Comparison of ENCODE assay signal across 31 mouse cellular contexts in genomic region chr14:40988780-40989179, GRCm38 (mm10). TPM values are rescaled to one million over a fixed set of nuclear protein-coding genes. Genes with fewer than 3 reads are reported as not detected.
DNase-seq lines count a peak whose midpoint lies in the region; ATAC-seq lines count a peak whose summit lies in the region.
"Had no signal": no experiment of that assay in that cellular context is flagged by ENCODE, and none has a peak within 500 bp of the region (broad histone marks: within the 10 kb centered on the region; RNA-seq: fewer than 3 reads in every experiment).

No protein-coding gene starts in this region.

- DNase-seq in testis, postnatal 14 days (ENCODE audit: low spot score), result peak; percentile 28
- no peak for DNase-seq in testis, postnatal 10 days (ENCODE audit: low spot score)
- DNase-seq in liver, embryonic 11.5 days (ENCODE audit: low spot score), result no peak
- DNase-seq in heart, adult 18-20 months, result no peak
- no peak for DNase-seq in kidney, postnatal 4 days
- DNase-seq: adrenal gland, postnatal 36 days; cerebellum, adult 11 months; cerebellum, adult 9-10 months; cerebellum, postnatal 36 days; embryo, embryonic 11 days; forebrain, postnatal 0 days; gastrocnemius, postnatal 10 days; heart, postnatal 36 days; kidney, adult 9 months; kidney, postnatal 10 days; layer of hippocampus, adult 9-11 months; lung, postnatal 36 days; right cerebral cortex, postnatal 25 days; thymus, postnatal 4 days had no signal

- 64% methylated on average over 5 of the region's 5 CpGs for WGBS in liver, embryonic 11.5 days
- 30% methylated on average over 5 of the region's 5 CpGs for WGBS in liver, embryonic 16.5 days (ENCODE audit: insufficient replicate concordance)

- H3K27ac ChIP-seq in liver, embryonic 11.5 days (ENCODE audit: low read depth, low read length), result peak overlapping the region; percentile 19; the same call in 1 of the 2 replicates
- no peak overlapping the region for H3K27ac ChIP-seq in liver, embryonic 16.5 days (ENCODE audit: low read length)
- H3K27ac ChIP-seq: embryonic facial prominence, embryonic 12.5 days; forebrain, embryonic 10.5 days; heart, embryonic 10.5 days; heart, embryonic 15.5 days; hindbrain, embryonic 12.5 days; midbrain, embryonic 10.5 days; midbrain, embryonic 15.5 days; neural tube, embryonic 15.5 days; stomach, postnatal 0 days had no signal

- H3K4me1 ChIP-seq in liver, embryonic 11.5 days (replicated peaks; ENCODE audit: control insufficient read depth, insufficient read depth, low read length), result peaks cover 36% of the 10 kb centered on the region
- H3K4me1 ChIP-seq in liver, embryonic 16.5 days (ENCODE audit: control insufficient read depth, low read depth, low read length), result peaks cover 42% of the 10 kb centered on the region
- H3K4me1 ChIP-seq: embryonic facial prominence, embryonic 12.5 days; forebrain, embryonic 10.5 days; hindbrain, embryonic 12.5 days; midbrain, embryonic 10.5 days; midbrain, embryonic 15.5 days; neural tube, embryonic 15.5 days had no signal

- no peaks in the 10 kb centered on the region for H3K9me3 ChIP-seq in liver, embryonic 11.5 days (ENCODE audit: control insufficient read depth, low read length)
- no peaks in the 10 kb centered on the region for H3K9me3 ChIP-seq in liver, embryonic 16.5 days (replicated peaks; ENCODE audit: control insufficient read depth, low read length)
- H3K9me3 ChIP-seq: embryonic facial prominence, embryonic 12.5 days; forebrain, embryonic 10.5 days; heart, embryonic 10.5 days; heart, embryonic 15.5 days; hindbrain, embryonic 12.5 days; midbrain, embryonic 10.5 days; midbrain, embryonic 15.5 days; neural tube, embryonic 15.5 days had no signal

- H3K9ac ChIP-seq in liver, embryonic 11.5 days (ENCODE audit: low read depth, low read length), result no peak overlapping the region
- H3K9ac ChIP-seq in liver, embryonic 16.5 days (ENCODE audit: low read depth, low read length), result no peak overlapping the region
- H3K9ac ChIP-seq: embryonic facial prominence, embryonic 12.5 days; forebrain, postnatal 0 days; heart, embryonic 15.5 days; hindbrain, embryonic 12.5 days; midbrain, embryonic 15.5 days; neural tube, embryonic 15.5 days had no signal

- no peaks in the 10 kb centered on the region for H3K27me3 ChIP-seq in liver, embryonic 11.5 days (replicated peaks; ENCODE audit: control insufficient read depth, insufficient read depth, low read length)
- H3K27me3 ChIP-seq in liver, embryonic 16.5 days (ENCODE audit: control insufficient read depth, insufficient read depth, low read depth, low read length), result no peaks in the 10 kb centered on the region
- H3K27me3 ChIP-seq: embryonic facial prominence, embryonic 12.5 days; heart, embryonic 15.5 days; hindbrain, embryonic 12.5 days; midbrain, embryonic 15.5 days; neural tube, embryonic 15.5 days had no signal

- ATAC-seq in liver, embryonic 11.5 days (replicated peaks; ENCODE audit: low FRiP score), result peak; percentile 27; the same call in 1 of the 2 replicates
- ATAC-seq in liver, embryonic 16.5 days (ENCODE audit: low read depth), result peak; percentile 22
- no peak for ATAC-seq in cerebellum, adult (ENCODE audit: insufficient number of reproducible peaks, low FRiP score, low TSS enrichment)
- ATAC-seq: forebrain, postnatal 0 days; intestine, embryonic 16.5 days; midbrain, embryonic 15.5 days had no signal

- H3K36me3 ChIP-seq in liver, embryonic 11.5 days (ENCODE audit: control insufficient read depth, insufficient read depth, low read length), result no peaks in the 10 kb centered on the region
- no peaks in the 10 kb centered on the region for H3K36me3 ChIP-seq in liver, embryonic 16.5 days (ENCODE audit: control insufficient read depth, insufficient read depth)
- H3K36me3 ChIP-seq: embryonic facial prominence, embryonic 12.5 days; forebrain, embryonic 10.5 days; heart, embryonic 10.5 days; heart, embryonic 15.5 days; hindbrain, embryonic 12.5 days had no signal

- no peak overlapping the region for H3K4me3 ChIP-seq in liver, embryonic 11.5 days (ENCODE audit: low read depth, low read length)
- H3K4me3 ChIP-seq in liver, embryonic 16.5 days (ENCODE audit: low read depth, low read length), result no peak overlapping the region
- H3K4me3 ChIP-seq: embryonic facial prominence, embryonic 12.5 days; forebrain, embryonic 10.5 days; heart, embryonic 10.5 days; heart, embryonic 15.5 days; hindbrain, embryonic 12.5 days; midbrain, embryonic 10.5 days; midbrain, embryonic 15.5 days; neural tube, embryonic 15.5 days had no signal

- no peak overlapping the region; the same call in 1 of the 2 replicates for H3K4me2 ChIP-seq in liver, embryonic 11.5 days
- H3K4me2 ChIP-seq in liver, embryonic 16.5 days (ENCODE audit: low read depth, low read length), result no peak overlapping the region
- H3K4me2 ChIP-seq: embryonic facial prominence, embryonic 12.5 days; heart, embryonic 15.5 days; hindbrain, embryonic 12.5 days; midbrain, embryonic 15.5 days; neural tube, embryonic 15.5 days had no signal

RNA-seq across cellular contexts. Expression of gene Tspan14, which starts 22.2 kb away (rescaled TPM):
- 65.3 and 68.1 TPM in 2 replicates for polyA plus RNA-seq in liver, embryonic 11.5 days (2014; fragmentation: Nextera tagmentation; extraction: Ambion mirVana)
- 29.1 and 30.0 TPM in 2 replicates for polyA plus RNA-seq in liver, embryonic 16.5 days (2015; fragmentation: Nextera tagmentation; extraction: Ambion mirVana)
- 10 to 100 TPM; 13.8 to 18.2 TPM for total RNA-seq in heart, adult 18-20 months (2021)

RNA-seq across cellular contexts. Expression of gene Fam213a, which starts 24.8 kb away (rescaled TPM):
- polyA plus RNA-seq in liver, embryonic 11.5 days (2014; fragmentation: Nextera tagmentation; extraction: Ambion mirVana), result 78.2 and 84.8 TPM in 2 replicates
- polyA plus RNA-seq in liver, embryonic 16.5 days (2015; fragmentation: Nextera tagmentation; extraction: Ambion mirVana), result 92.7 and 96.5 TPM in 2 replicates
- total RNA-seq in heart, adult 18-20 months (2021), result 10 to 100 TPM; 33.8 to 46.0 TPM
